Mouse (Mus musculus) lung, embryonic 15.5 days (tissue): ENCODE data around the gene Pptc7. TPM values are rescaled to one million over a fixed set of nuclear protein-coding genes. Genes with fewer than 3 reads are reported as not detected.
A peak's percentile ranks its signal among the peaks of the same experiment; 100 is the strongest.

Experiments
- ATAC-seq: fragments of 200-750 bp; cut with Nextera tagmentation; 2 replicates; pipeline ENCODE4 v1.8.0; 2017; ENCODE audit warnings: moderate number of reproducible peaks, borderline replicate concordance; ENCODE audit not compliant: low FRiP score, low TSS enrichment; ENCODE audit errors: extremely low read depth
- H3K27ac ChIP-seq: fragments of 300-500 bp; sonication (generic); 2 replicates; pipeline ENCODE4 v1.5.1; 2015; ENCODE audit warnings: moderate library complexity, mild to moderate bottlenecking, inconsistent platforms
- H3K27me3 ChIP-seq: fragments of 300-500 bp; sonication (generic); 2 replicates; pipeline ENCODE4 v1.6.1; 2015; ENCODE audit warnings: inconsistent platforms
- H3K36me3 ChIP-seq: fragments of 300-500 bp; sonication (generic); 2 replicates; pipeline ENCODE4 v1.6.1; 2015; ENCODE audit warnings: inconsistent platforms
- H3K4me1 ChIP-seq: fragments of 300-500 bp; sonication (generic); 2 replicates; pipeline ENCODE4 v1.6.1; 2015; ENCODE audit warnings: inconsistent platforms
- H3K4me2 ChIP-seq: fragments of 300-500 bp; sonication (generic); 2 replicates; pipeline ENCODE4 v1.6.1; 2015; ENCODE audit warnings: inconsistent platforms, mild to moderate bottlenecking, moderate library complexity
- H3K4me3 ChIP-seq: fragments of 300-500 bp; sonication (generic); 2 replicates; pipeline ENCODE4 v1.5.1; 2015; ENCODE audit warnings: mild to moderate bottlenecking, inconsistent platforms
- H3K9ac ChIP-seq: fragments of 300-500 bp; sonication (generic); 2 replicates; pipeline ENCODE4 v1.6.1; 2015; ENCODE audit warnings: inconsistent platforms
- H3K9me3 ChIP-seq: fragments of 300-500 bp; sonication (generic); 2 replicates; pipeline ENCODE4 v1.6.1; 2016; ENCODE audit warnings: inconsistent platforms
- WGBS: fragments of 180-500 bp; shearing (Covaris S2); methylation state at CpG from one replicate; pipeline ENCODE4 v1.1.7; 2015; 5-methylcytosine and 5-hydroxymethylcytosine counted together
- polyA plus RNA-seq: library from polyadenylated mRNA; unstranded; fragments of >200 nt; fragmentation: Nextera tagmentation; extraction: Ambion mirVana; gene quantifications from 2 replicates; pipeline ENCODE4 v1.2.1, GENCODE M21; 2015

Gene Pptc7
- polyA plus RNA-seq, 1 experiment from 2014 or later, result 8.7 TPM

GRCm38 (mm10) chr5:122319474-122320204 is 35.5 kb downstream of the Pptc7 start:
- Histone ChIP-seq H3K4me1 (peaks cover 23% of the 10 kb centered on the region; the same call in 1 of the 2 replicates), H3K9me3 (no peaks in the 10 kb centered on the region), H3K27ac (peak overlapping the region; percentile 62), H3K4me3 (no peak overlapping the region), H3K36me3 (peaks cover 12% of the 10 kb centered on the region), H3K4me2 (no peak overlapping the region), H3K27me3 (no peaks in the 10 kb centered on the region), H3K9ac (no peak overlapping the region)
- ATAC-seq, result no peak
- 63% methylated on average over 14 of the region's 14 CpGs for WGBS

DNA sequence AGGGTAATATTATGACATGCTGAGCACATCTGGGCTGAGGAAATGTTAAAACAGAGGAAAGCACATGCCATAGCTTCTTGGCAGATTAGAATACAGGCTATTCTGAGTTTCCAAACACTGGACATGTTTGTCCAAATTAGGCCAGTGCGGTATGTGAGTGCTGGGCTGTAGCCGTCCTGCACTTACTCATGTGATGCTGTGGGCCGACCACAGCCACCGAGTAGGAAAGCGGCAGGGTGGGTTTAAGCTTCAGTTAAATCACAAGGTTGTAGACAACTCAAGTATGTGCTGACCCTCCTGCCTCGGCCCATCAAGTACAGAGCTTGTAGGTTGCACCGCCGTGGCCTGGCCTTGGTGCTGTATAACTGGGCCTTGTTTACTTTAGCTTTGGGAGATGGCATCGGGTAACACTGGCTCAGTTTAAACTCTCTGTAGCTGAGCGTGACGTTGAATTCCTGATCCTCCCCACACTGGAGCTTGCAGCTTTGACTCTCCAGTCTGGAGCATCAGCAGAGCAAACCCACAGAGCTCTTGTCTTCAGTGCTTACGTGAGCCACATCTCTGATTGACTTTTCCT is 36.1 kb downstream of the Pptc7 start:
- no peak for ATAC-seq
- Histone ChIP-seq H3K36me3 (peaks cover 13% of the 10 kb centered on the region), H3K27me3 (no peaks in the 10 kb centered on the region), H3K4me3 (no peak overlapping the region), H3K9me3 (no peaks in the 10 kb centered on the region), H3K4me2 (no peak overlapping the region), H3K27ac (peak overlapping the region; percentile 62), H3K4me1 (peaks cover 17% of the 10 kb centered on the region; the same call in 1 of the 2 replicates), H3K9ac (no peak overlapping the region)
- 40% methylated on average over 12 of the region's 12 CpGs for WGBS

DNA sequence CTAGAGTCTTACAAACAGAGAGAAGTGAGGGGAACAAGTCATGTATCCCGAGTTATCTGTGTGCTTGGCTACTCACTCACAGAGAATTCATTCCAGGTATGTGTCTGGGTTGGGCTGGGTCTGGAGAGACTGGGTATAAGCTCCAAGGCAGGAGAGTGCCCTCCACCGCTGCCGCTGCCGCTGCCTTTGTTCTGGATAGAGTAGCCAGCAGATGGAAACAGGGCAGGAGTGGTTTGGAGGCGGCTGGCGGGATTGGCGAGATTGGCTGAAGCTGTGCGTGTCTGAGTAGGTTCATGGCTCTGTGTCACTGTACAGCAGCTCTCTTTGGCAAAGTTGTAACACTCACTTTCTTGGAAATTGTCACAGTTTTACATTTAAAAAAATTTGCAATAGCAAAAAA is 39.4 kb downstream of the Pptc7 start:
- ATAC-seq, result no peak
- no peak overlapping the region for H3K4me2 ChIP-seq
- no peak overlapping the region for H3K4me3 ChIP-seq
- peaks cover 19% of the 10 kb centered on the region for H3K36me3 ChIP-seq
- H3K9me3 ChIP-seq, result no peaks in the 10 kb centered on the region
- peaks cover 9% of the 10 kb centered on the region; the same call in 1 of the 2 replicates for H3K4me1 ChIP-seq
- no peak overlapping the region for H3K9ac ChIP-seq
- no peaks in the 10 kb centered on the region for H3K27me3 ChIP-seq
- no peak overlapping the region for H3K27ac ChIP-seq
- WGBS, result 67% methylated on average over 8 of the region's 8 CpGs

DNA sequence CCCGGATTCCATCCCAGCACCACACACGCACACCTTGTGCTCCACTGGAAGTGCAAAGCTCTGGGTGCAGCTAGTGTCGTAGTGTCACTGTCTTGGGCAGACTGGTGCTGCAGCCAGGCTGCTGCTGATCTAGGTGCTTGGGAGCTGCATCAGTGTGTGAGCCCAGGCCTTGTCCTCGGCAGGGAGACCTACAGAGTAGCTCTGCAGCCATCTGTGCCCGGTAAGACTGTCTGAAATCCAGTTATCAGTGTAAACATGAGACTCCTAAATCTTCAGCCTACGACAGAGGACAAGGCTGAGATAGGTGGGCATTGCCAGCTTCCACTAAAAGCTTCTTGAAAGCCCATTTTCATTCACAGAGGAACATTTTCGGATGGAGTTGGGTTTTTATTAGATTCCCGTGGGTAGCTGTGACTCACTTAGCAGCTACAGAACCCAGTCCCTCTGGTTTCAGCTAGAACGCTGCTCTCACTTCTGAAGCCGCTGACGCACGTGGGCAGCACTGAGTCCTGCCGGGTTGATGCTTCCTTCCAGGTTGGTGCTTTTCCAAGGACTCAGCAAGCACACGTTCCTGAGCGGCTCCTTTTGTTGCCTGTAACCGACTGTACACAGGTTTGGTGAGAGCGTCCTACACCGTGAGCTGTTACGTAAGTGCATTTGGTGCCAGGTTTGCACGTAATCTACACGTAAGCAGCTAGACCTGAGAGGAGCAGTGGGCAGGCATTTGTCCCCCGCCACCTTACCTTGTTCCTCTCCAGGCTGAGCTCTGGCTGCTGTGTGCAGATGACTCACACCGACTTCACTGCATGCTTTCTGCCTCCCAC is 40.7 kb downstream of the Pptc7 start:
- 84% methylated on average over 23 of the region's 23 CpGs for WGBS
- Histone ChIP-seq H3K4me3 (no peak overlapping the region), H3K4me2 (no peak overlapping the region), H3K4me1 (peaks cover 2% of the 10 kb centered on the region; the same call in 1 of the 2 replicates), H3K9me3 (no peaks in the 10 kb centered on the region), H3K36me3 (peaks cover 19% of the 10 kb centered on the region), H3K27me3 (no peaks in the 10 kb centered on the region), H3K27ac (no peak overlapping the region), H3K9ac (no peak overlapping the region)
- ATAC-seq, result no peak

- Histone ChIP-seq H3K4me2 (no peak overlapping the region), H3K27me3 (no peaks in the 10 kb centered on the region), H3K27ac (no peak overlapping the region), H3K9ac (no peak overlapping the region), H3K9me3 (no peaks in the 10 kb centered on the region), H3K36me3 (peaks cover 19% of the 10 kb centered on the region), H3K4me1 (no peaks in the 10 kb centered on the region; the same call in 1 of the 2 replicates), H3K4me3 (no peak overlapping the region)
- ATAC-seq, result no peak
- WGBS, result 85% methylated on average over 8 of the region's 8 CpGs
Observed at GRCm38 (mm10) chr5:122325477-122325876, 41.3 kb downstream of the Pptc7 start.

GRCm38 (mm10) chr5:122327283-122327682 is 43.1 kb downstream of the Pptc7 start:
- 73% methylated on average over 3 of the region's 3 CpGs for WGBS

DNA sequence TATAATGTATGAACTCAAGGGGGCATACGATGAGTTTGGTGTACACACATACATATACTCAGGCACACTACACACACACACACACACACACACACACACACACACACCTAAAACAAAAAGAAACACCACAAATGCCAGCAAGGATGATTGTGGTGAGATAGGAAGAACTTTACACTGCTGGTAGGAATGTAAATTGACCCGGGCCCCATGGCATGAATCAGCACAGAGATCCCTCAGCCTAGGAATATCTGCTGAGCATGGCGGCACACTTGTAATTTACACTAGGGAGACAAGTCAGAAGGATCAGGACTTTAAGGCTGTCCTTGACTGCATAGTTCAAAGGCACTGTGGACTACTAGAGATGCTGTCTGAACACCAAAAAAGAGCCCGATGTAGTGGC is 46.1 kb downstream of the Pptc7 start:
- ATAC-seq, result no peak
- no peaks in the 10 kb centered on the region for H3K9me3 ChIP-seq
- no peaks in the 10 kb centered on the region for H3K4me1 ChIP-seq
- no peak overlapping the region for H3K4me2 ChIP-seq
- no peak overlapping the region for H3K9ac ChIP-seq
- H3K27me3 ChIP-seq, result no peaks in the 10 kb centered on the region
- no peak overlapping the region for H3K27ac ChIP-seq
- 79% methylated on average over 4 of the region's 4 CpGs for WGBS
- peaks cover 6% of the 10 kb centered on the region; the same call in 1 of the 2 replicates for H3K36me3 ChIP-seq
- H3K4me3 ChIP-seq, result no peak overlapping the region

More at GRCm38 (mm10) chr5:122327283-122327682, 43.1 kb downstream of the Pptc7 start:
- Histone ChIP-seq H3K4me3 (no peak overlapping the region), H3K4me2 (no peak overlapping the region), H3K4me1 (no peaks in the 10 kb centered on the region), H3K27me3 (no peaks in the 10 kb centered on the region), H3K27ac (no peak overlapping the region), H3K36me3 (peaks cover 6% of the 10 kb centered on the region; the same call in 1 of the 2 replicates), H3K9me3 (no peaks in the 10 kb centered on the region), H3K9ac (no peak overlapping the region)
- no peak for ATAC-seq

DNA sequence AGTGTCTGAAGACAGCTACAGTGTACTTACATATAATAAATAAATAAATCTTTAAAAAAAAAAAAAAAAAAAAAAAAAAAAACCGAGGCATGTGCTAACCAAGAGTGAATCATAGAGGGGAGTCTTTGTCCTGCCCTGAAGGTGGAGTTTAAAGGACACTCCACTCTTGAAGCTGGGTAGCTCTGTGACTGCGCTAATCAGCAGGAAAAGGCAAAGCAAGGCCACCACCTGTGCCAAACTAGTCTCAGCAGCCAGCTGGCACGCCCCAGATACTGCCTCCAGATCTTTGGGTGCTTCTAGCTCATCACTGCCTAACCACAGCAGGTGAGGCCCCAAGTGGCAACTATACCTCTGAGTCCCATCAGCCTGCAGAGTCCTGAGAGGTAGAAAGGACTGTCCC is 50.5 kb downstream of the Pptc7 start:
- WGBS, result 80% methylated on average over 2 of the region's 3 CpGs
- H3K36me3 ChIP-seq, result no peaks in the 10 kb centered on the region
- no peaks in the 10 kb centered on the region for H3K4me1 ChIP-seq
- H3K9me3 ChIP-seq, result no peaks in the 10 kb centered on the region
- H3K27ac ChIP-seq, result no peak overlapping the region
- H3K9ac ChIP-seq, result no peak overlapping the region
- ATAC-seq, result no peak
- H3K4me3 ChIP-seq, result no peak overlapping the region
- H3K27me3 ChIP-seq, result no peaks in the 10 kb centered on the region
- no peak overlapping the region for H3K4me2 ChIP-seq

DNA sequence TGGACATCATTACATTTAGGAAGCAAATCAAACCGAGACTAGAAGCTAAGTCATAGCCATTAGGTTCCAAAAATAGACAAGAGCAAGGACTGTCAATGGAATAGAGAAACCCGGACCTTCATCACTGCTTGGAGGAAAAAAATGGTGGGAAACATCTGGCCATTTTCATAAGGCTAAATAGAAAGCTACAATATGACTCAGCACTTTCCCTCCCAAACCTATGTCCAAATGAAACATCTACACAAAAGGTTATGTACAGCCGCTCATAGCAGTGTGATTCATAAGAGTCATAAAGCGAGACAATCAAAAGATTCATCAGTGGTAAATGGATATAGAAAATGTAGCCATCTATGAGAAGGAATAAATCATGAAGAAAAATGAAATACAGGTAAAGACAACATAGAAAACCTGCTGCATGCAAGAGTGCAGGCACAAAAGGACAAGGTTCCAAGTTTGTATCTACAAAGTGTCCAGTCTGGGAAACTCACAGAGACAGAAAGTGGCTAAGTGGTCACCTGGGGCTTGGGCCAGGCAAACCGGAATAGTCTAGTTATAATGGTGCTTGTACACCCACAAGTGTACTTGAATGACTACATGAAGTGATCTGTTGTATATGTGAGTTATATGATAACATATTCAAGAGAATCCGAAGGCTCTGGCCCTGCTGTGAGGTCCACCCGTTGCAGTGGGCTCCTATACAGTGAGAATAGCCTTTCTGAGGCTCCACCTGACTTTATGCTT is 52.6 kb downstream of the Pptc7 start:
- WGBS, result 81% methylated on average over 7 of the region's 7 CpGs
- no peaks in the 10 kb centered on the region for H3K36me3 ChIP-seq
- no peak overlapping the region for H3K9ac ChIP-seq
- no peak overlapping the region for H3K4me3 ChIP-seq
- H3K27me3 ChIP-seq, result no peaks in the 10 kb centered on the region
- no peak overlapping the region for H3K27ac ChIP-seq
- no peaks in the 10 kb centered on the region for H3K4me1 ChIP-seq
- no peak for ATAC-seq
- H3K4me2 ChIP-seq, result no peak overlapping the region
- H3K9me3 ChIP-seq, result no peaks in the 10 kb centered on the region

DNA sequence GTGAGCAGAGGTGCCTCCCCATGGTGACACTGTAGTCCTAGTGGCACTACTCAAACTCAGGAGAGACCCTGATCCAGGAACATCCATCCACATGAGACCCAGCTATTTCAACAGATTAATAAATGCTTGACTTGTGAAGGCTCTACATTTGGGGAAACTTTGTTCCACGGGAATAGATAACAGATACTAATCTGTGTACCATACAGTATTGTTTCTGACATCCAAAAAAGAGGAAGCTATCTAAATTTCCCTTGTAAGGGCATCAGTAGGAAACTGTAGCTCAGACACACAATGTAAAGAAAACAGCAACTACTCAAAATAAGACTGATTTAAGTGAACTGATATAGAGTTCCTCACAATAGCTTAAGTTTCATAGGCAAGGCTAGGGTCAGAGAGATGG is 58.7 kb downstream of the Pptc7 start:
- 60% methylated on average over 1 of the region's 1 CpGs for WGBS
- Histone ChIP-seq H3K36me3 (no peaks in the 10 kb centered on the region), H3K27ac (no peak overlapping the region), H3K4me1 (no peaks in the 10 kb centered on the region), H3K27me3 (no peaks in the 10 kb centered on the region), H3K4me3 (no peak overlapping the region), H3K4me2 (no peak overlapping the region), H3K9ac (no peak overlapping the region), H3K9me3 (no peaks in the 10 kb centered on the region)
- ATAC-seq, result no peak

DNA sequence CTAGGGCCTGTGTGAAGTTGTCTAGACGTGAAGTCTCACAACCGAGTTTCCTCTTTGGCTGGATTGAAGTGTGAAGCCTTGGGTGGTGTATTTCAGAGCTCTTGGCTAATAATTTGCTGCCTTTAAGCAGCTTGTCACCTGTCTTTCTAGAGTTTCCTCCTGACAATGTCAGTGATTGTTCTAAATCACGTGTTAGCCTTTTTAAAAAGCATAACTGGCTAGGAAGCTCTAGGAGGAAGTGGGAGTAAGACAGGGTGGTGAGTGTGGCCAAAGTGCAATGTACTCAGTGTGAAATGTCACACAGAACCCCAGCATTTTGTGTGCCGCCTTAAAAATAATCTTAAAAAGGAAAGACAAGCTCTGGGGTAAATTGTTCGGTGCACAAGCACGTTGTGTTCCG is 59.6 kb downstream of the Pptc7 start:
- Histone ChIP-seq H3K36me3 (no peaks in the 10 kb centered on the region), H3K4me2 (no peak overlapping the region), H3K9me3 (no peaks in the 10 kb centered on the region), H3K4me1 (no peaks in the 10 kb centered on the region), H3K9ac (no peak overlapping the region), H3K27ac (no peak overlapping the region), H3K27me3 (no peaks in the 10 kb centered on the region), H3K4me3 (no peak overlapping the region)
- no peak for ATAC-seq
- WGBS, result 48% methylated on average over 7 of the region's 7 CpGs
